Mouse (Mus musculus) spleen, adult 2 months (tissue): ENCODE data around the gene Mta1.

Source experiments
- CTCF ChIP-seq: fragments of 200-500 bp; IDR thresholded peaks from 2 replicates; pipeline ENCODE4 v1.5.1; 2011; ENCODE audit warnings: mild to moderate bottlenecking, inconsistent platforms; ENCODE audit not compliant: insufficient read depth, insufficient read length, insufficient replicate concordance; ENCODE audit errors: extremely low read depth
- POLR2A ChIP-seq: fragments of 200-500 bp; IDR thresholded peaks from 2 replicates; pipeline ENCODE4 v1.6.1; 2011; ENCODE audit warnings: low read depth, low read length, inconsistent platforms

- TF ChIP-seq POLR2A, result no peak
- no peak for TF ChIP-seq CTCF
These were observed 8.3 kb downstream of the Mta1 start for GRCm38 (mm10) chr12:113106386-113106785.
